Mouse (Mus musculus) limb, embryonic 11.5 days (tissue): ENCODE measurements around the gene Selenoo. TPM values are rescaled to one million over a fixed set of nuclear protein-coding genes. Genes with fewer than 3 reads are reported as not detected.

ENCODE experiments used
- ATAC-seq: fragments of 200-750 bp; cut with Nextera tagmentation; 2 replicates; pipeline ENCODE4 v1.8.0; 2017; ENCODE audit warnings: low read depth; ENCODE audit not compliant: insufficient number of reproducible peaks, low FRiP score, low TSS enrichment
- DNase-seq: peaks from one replicate; pipeline ENCODE4 v3.0.0-alpha.2; 2015; ENCODE audit warnings: low spot score
- H3K27ac ChIP-seq: fragments of 300-500 bp; sonication (generic); replicated peaks from 2 replicates; pipeline ENCODE4 v1.5.1; 2014; ENCODE audit warnings: low read depth, mild to moderate bottlenecking, low read length
- H3K27me3 ChIP-seq: fragments of 300-500 bp; sonication (generic); 2 replicates; pipeline ENCODE4 v1.6.1; 2014; ENCODE audit warnings: mild to moderate bottlenecking, low read length, mixed read lengths; ENCODE audit not compliant: control insufficient read depth, insufficient read depth
- H3K36me3 ChIP-seq: fragments of 300-500 bp; sonication (generic); 2 replicates; pipeline ENCODE4 v1.6.1; 2014; ENCODE audit warnings: mild to moderate bottlenecking, low read length, moderate library complexity, mixed read lengths; ENCODE audit not compliant: control insufficient read depth, insufficient read depth
- H3K4me1 ChIP-seq: fragments of 300-500 bp; sonication (generic); 2 replicates; pipeline ENCODE4 v1.6.1; 2014; ENCODE audit warnings: low read length, mixed read lengths; ENCODE audit not compliant: control insufficient read depth, insufficient read depth
- H3K4me2 ChIP-seq: fragments of 300-500 bp; sonication (generic); 2 replicates; pipeline ENCODE4 v1.6.1; 2014; ENCODE audit warnings: low read depth, mild to moderate bottlenecking, moderate library complexity; ENCODE audit not compliant: severe bottlenecking
- H3K4me3 ChIP-seq: fragments of 300-500 bp; sonication (generic); 2 replicates; pipeline ENCODE4 v1.5.1; 2014; ENCODE audit warnings: low read depth, low read length
- H3K9ac ChIP-seq: fragments of 300-500 bp; sonication (generic); 2 replicates; pipeline ENCODE4 v1.6.1; 2014; ENCODE audit warnings: mild to moderate bottlenecking, low read length
- H3K9me3 ChIP-seq: fragments of 300-500 bp; sonication (generic); 2 replicates; pipeline ENCODE4 v1.6.1; 2016; ENCODE audit warnings: low read length; ENCODE audit not compliant: control insufficient read depth
- WGBS: fragments of 180-500 bp; shearing (Covaris S2); extraction: QIAGEN DNeasy Blood & Tissue Kit; methylation state at CpG from one replicate; pipeline ENCODE4 v1.1.7; 2014; 5-methylcytosine and 5-hydroxymethylcytosine counted together
- polyA plus RNA-seq: library from polyadenylated mRNA; unstranded; fragments of >200 nt; fragmentation: Nextera tagmentation; extraction: Ambion mirVana; gene quantifications from 2 replicates; pipeline ENCODE4 v1.2.1, GENCODE M21; 2014

Gene Selenoo
- polyA plus RNA-seq, 1 experiment from 2014 or later: 15.4 TPM

DNA sequence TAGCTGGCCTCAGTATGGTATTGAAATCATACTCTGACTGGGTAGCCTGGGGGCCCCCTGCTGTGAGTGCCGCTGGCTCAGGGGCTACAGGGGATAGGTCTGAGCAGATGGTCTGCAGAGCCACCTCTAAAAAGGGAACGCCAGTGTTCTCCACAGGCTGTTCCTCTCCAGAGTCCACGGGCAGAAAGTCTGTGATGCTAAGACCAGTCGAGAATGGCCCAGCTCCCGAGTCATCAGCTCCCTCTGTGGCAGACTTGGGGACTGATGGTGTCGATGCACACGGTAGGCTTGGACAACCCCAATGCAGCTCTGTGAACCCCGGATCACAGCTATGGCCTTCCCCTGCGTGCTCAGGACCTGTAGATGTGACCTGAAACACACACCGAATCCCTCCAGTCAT, 15.0 kb downstream of the Selenoo start:
- ATAC-seq (no peak), DNase-seq (no peak)
- Histone ChIP-seq H3K27me3 (no peaks in the 10 kb centered on the region), H3K4me3 (no peak overlapping the region), H3K9ac (no peak overlapping the region), H3K4me1 (no peaks in the 10 kb centered on the region), H3K27ac (no peak overlapping the region), H3K4me2 (no peak overlapping the region), H3K9me3 (no peaks in the 10 kb centered on the region), H3K36me3 (peaks cover 47% of the 10 kb centered on the region)
- WGBS: 89% methylated on average over 10 of the region's 10 CpGs

DNA sequence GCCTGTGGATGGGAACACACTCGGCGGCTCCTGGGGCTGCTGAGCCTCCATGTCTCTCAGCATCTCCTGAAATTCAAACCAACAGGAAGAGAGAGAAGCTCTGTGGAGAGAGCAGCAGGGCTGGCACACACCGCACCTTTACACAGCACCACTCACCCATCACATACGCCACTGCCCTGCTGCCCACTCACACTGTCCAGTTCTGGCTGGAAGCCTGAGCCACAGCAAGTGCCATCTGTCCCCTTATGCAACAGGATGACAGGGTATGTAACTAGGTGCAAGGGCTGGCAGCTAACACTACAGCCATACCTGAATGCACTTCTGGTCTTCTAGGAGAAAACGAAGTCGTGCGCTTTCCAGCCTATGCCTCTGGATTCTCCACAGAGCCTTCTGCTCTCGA, 15.5 kb downstream of the Selenoo start:
- ATAC-seq (no peak), DNase-seq (no peak)
- Histone ChIP-seq H3K9me3 (no peaks in the 10 kb centered on the region), H3K36me3 (peaks cover 45% of the 10 kb centered on the region), H3K27me3 (no peaks in the 10 kb centered on the region), H3K4me3 (no peak overlapping the region), H3K4me2 (no peak overlapping the region), H3K9ac (no peak overlapping the region), H3K4me1 (no peaks in the 10 kb centered on the region), H3K27ac (no peak overlapping the region)
- 96% methylated on average over 8 of the region's 8 CpGs for WGBS

DNA sequence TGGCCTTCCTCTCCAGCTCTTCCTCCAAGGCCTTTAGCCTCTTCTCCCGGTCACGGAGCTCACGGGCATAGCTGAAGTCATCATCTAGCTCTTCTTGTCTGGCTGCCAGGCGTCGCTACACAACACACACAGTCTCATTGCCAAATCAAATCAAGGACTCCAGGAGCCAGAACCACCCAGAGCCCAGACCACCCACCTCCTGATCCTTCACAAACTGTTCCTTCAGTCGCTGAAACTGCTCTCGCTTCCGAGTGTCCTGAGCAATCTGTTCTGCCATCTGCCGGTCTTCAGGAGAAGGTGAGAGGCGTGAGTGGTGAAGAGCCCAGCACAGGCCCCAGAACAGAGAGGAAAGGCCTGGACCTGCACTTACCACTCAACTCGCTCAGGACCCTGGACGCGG, 17.2 kb downstream of the Selenoo start:
- DNase-seq (no peak), ATAC-seq (no peak)
- Histone ChIP-seq H3K27ac (no peak overlapping the region), H3K36me3 (peaks cover 38% of the 10 kb centered on the region), H3K4me1 (no peaks in the 10 kb centered on the region), H3K9ac (no peak overlapping the region), H3K4me2 (no peak overlapping the region), H3K27me3 (no peaks in the 10 kb centered on the region), H3K9me3 (no peaks in the 10 kb centered on the region), H3K4me3 (no peak overlapping the region)
- 87% methylated on average over 13 of the region's 13 CpGs for WGBS

GRCm38 (mm10) chr15:89106976-89107375, 18.1 kb downstream of the Selenoo start:
- Histone ChIP-seq H3K4me3 (no peak overlapping the region), H3K4me2 (no peak overlapping the region), H3K9ac (no peak overlapping the region), H3K27me3 (no peaks in the 10 kb centered on the region), H3K4me1 (no peaks in the 10 kb centered on the region), H3K36me3 (peaks cover 31% of the 10 kb centered on the region), H3K9me3 (no peaks in the 10 kb centered on the region), H3K27ac (no peak overlapping the region)
- 93% methylated on average over 1 of the region's 1 CpGs for WGBS
- ATAC-seq: no peak
- DNase-seq: no peak

- WGBS: 76% methylated on average over 9 of the region's 9 CpGs
- Histone ChIP-seq H3K9ac (no peak overlapping the region), H3K9me3 (no peaks in the 10 kb centered on the region), H3K27ac (no peak overlapping the region), H3K4me3 (no peak overlapping the region), H3K4me1 (no peaks in the 10 kb centered on the region), H3K4me2 (no peak overlapping the region), H3K36me3 (peaks cover 16% of the 10 kb centered on the region), H3K27me3 (no peaks in the 10 kb centered on the region)
- no peak for DNase-seq
- no peak for ATAC-seq
Observed at GRCm38 (mm10) chr15:89110147-89110546, 21.3 kb downstream of the Selenoo start.

- H3K36me3 ChIP-seq: peaks cover 11% of the 10 kb centered on the region
Observed at GRCm38 (mm10) chr15:89118007-89118406, 29.1 kb downstream of the Selenoo start.

GRCm38 (mm10) chr15:89122649-89123366, 33.9 kb downstream of the Selenoo start, which contains the start of gene Tubgcp6:
Gene Tubgcp6, minus strand, starts transcription at chr15:89123112.
- peak within 1 kb of the TSS; percentile 89 for H3K4me3 ChIP-seq
- ATAC-seq (peak; percentile 71), DNase-seq (peak; percentile 97)
- H3K4me1 ChIP-seq: peaks cover 20% of the 10 kb centered on the region
- no peaks in the 10 kb centered on the region for H3K27me3 ChIP-seq
- H3K36me3 ChIP-seq: peaks cover 2% of the 10 kb centered on the region
- WGBS: under 1% methylated on average over 47 of the region's 47 CpGs
- no peaks in the 10 kb centered on the region for H3K9me3 ChIP-seq
- no peak within 1 kb of the TSS; the same call in 1 of the 2 replicates for H3K27ac ChIP-seq
- peak within 1 kb of the TSS; percentile 82 for H3K9ac ChIP-seq
- peak within 1 kb of the TSS; percentile 88 for H3K4me2 ChIP-seq

More at GRCm38 (mm10) chr15:89118007-89118406, 29.1 kb downstream of the Selenoo start:
- DNase-seq (no peak), ATAC-seq (no peak)
- no peaks in the 10 kb centered on the region for H3K27me3 ChIP-seq
- no peak overlapping the region for H3K9ac ChIP-seq
- H3K4me2 ChIP-seq: no peak overlapping the region
- no peak overlapping the region for H3K4me3 ChIP-seq
- H3K9me3 ChIP-seq: no peaks in the 10 kb centered on the region
- H3K4me1 ChIP-seq: peaks cover 13% of the 10 kb centered on the region
- no peak overlapping the region for H3K27ac ChIP-seq

GRCm38 (mm10) chr15:89123595-89123994, 34.7 kb downstream of the Selenoo start:
- Histone ChIP-seq H3K4me2 (peak overlapping the region; percentile 88), H3K4me3 (peak overlapping the region; percentile 89), H3K9me3 (no peaks in the 10 kb centered on the region), H3K27me3 (no peaks in the 10 kb centered on the region), H3K9ac (peak overlapping the region; percentile 82), H3K27ac (no peak overlapping the region; the same call in 1 of the 2 replicates), H3K4me1 (peaks cover 24% of the 10 kb centered on the region), H3K36me3 (peaks cover 2% of the 10 kb centered on the region; the same call in 1 of the 2 replicates)
- peak; percentile 55 for DNase-seq
- 28% methylated on average over 11 of the region's 11 CpGs for WGBS
- no peak for ATAC-seq
